Mouse (Mus musculus) forebrain, embryonic 10.5 days (tissue): ENCODE results near the gene Gins1. TPM values are rescaled to one million over a fixed set of nuclear protein-coding genes. Genes with fewer than 3 reads are reported as not detected.
"Not testable (repeated sequence)": the region's sequence is repeated elsewhere in the genome, so short reads cannot be mapped to it uniquely, and the experiment has no call there.

ENCODE experiments used
- DNase-seq: peaks from one replicate; pipeline ENCODE4 v3.0.0-alpha.2; 2017; ENCODE audit warnings: low spot score; ENCODE audit errors: extremely low spot score
- H3K27ac ChIP-seq: fragments of 300-500 bp; sonication (generic); 2 replicates; pipeline ENCODE4 v1.5.1; 2016; ENCODE audit warnings: mild to moderate bottlenecking
- H3K27me3 ChIP-seq: fragments of 300-500 bp; sonication (generic); 2 replicates; pipeline ENCODE4 v1.6.1; 2016; ENCODE audit warnings: mild to moderate bottlenecking; ENCODE audit not compliant: poor library complexity, severe bottlenecking
- H3K36me3 ChIP-seq: fragments of 300-500 bp; sonication (generic); replicated peaks from 2 replicates; pipeline ENCODE4 v1.6.1; 2016; ENCODE audit warnings: mild to moderate bottlenecking, moderate library complexity
- H3K4me1 ChIP-seq: fragments of 300-500 bp; sonication (generic); 2 replicates; pipeline ENCODE4 v1.6.1; 2016
- H3K4me3 ChIP-seq: fragments of 300-500 bp; sonication (generic); 2 replicates; pipeline ENCODE4 v1.5.1; 2016; ENCODE audit warnings: mild to moderate bottlenecking, moderate library complexity
- H3K9me3 ChIP-seq: fragments of 300-500 bp; sonication (generic); 2 replicates; pipeline ENCODE4 v1.6.1; 2016; ENCODE audit warnings: mild to moderate bottlenecking, moderate library complexity
- WGBS: fragments of 180-500 bp; shearing (Covaris S2); methylation state at CpG from one replicate; pipeline ENCODE4 v1.1.7; 2016; 5-methylcytosine and 5-hydroxymethylcytosine counted together
- polyA plus RNA-seq: library from polyadenylated mRNA; unstranded; fragments of >200 nt; fragmentation: Nextera tagmentation; extraction: Ambion mirVana; gene quantifications from 2 replicates; pipeline ENCODE4 v1.2.1, GENCODE M21; 2016

The Gins1 gene
- polyA plus RNA-seq, 1 experiment from 2014 or later, result 86.6 TPM

DNA sequence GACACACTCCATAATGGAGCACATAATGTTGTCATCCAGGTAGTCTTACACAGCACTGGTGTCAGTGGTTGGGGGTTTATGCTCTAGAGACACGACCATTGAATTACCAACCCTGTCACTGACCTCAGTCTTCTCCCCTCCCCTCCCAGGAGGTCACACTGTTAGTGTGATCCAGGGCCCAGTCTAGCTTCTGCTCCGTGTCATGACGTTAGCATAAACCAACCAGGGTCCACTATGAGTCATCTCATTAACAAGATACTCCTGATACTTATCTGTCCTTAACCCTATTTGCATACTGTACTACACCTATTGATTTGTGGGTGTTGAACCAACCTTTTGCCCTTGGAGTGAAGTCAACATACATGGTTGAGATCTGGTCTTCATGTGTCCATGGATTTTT, 13.5 kb downstream of the Gins1 start:
- Histone ChIP-seq H3K9me3 (no peaks in the 10 kb centered on the region), H3K4me3 (no peak overlapping the region), H3K27me3 (no peaks in the 10 kb centered on the region), H3K4me1 (no peaks in the 10 kb centered on the region), H3K27ac (no peak overlapping the region), H3K36me3 (peaks cover 77% of the 10 kb centered on the region)
- 98% methylated on average over 3 of the region's 3 CpGs for WGBS
- no peak for DNase-seq

DNA sequence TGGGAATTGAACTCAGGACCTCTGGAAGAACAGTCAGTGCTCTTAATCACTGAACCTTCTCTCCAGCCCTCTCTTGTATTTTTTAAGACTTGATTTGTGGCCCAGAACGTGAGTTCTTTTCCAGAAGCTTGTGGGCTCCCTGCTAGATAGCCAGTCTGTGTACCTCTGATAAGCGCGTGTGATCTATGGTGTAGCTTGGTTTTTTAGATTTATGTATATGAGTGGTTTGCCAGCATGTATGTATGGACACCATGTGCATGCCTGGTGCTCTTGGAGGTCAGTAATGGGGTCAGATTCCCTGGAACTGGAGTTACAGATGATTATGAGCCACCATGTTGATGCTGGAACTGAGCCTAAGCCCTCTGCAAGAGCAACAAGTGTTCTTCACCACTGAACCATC, 15.3 kb downstream of the Gins1 start:
- H3K4me3 ChIP-seq, result no peak overlapping the region
- DNase-seq, result no peak
- H3K36me3 ChIP-seq, result peaks cover 79% of the 10 kb centered on the region
- H3K27ac ChIP-seq, result no peak overlapping the region
- 94% methylated on average over 3 of the region's 3 CpGs for WGBS
- no peaks in the 10 kb centered on the region for H3K4me1 ChIP-seq
- no peaks in the 10 kb centered on the region for H3K27me3 ChIP-seq
- H3K9me3 ChIP-seq, result no peaks in the 10 kb centered on the region

GRCm38 (mm10) chr2:150921697-150922096, 16.5 kb downstream of the Gins1 start:
- WGBS, result 93% methylated on average over 6 of the region's 6 CpGs
- H3K4me3 ChIP-seq, result no peak overlapping the region
- H3K9me3 ChIP-seq, result no peaks in the 10 kb centered on the region
- DNase-seq, result no peak
- H3K27ac ChIP-seq, result no peak overlapping the region
- no peaks in the 10 kb centered on the region for H3K27me3 ChIP-seq
- no peaks in the 10 kb centered on the region for H3K4me1 ChIP-seq
- peaks cover 81% of the 10 kb centered on the region for H3K36me3 ChIP-seq

DNA sequence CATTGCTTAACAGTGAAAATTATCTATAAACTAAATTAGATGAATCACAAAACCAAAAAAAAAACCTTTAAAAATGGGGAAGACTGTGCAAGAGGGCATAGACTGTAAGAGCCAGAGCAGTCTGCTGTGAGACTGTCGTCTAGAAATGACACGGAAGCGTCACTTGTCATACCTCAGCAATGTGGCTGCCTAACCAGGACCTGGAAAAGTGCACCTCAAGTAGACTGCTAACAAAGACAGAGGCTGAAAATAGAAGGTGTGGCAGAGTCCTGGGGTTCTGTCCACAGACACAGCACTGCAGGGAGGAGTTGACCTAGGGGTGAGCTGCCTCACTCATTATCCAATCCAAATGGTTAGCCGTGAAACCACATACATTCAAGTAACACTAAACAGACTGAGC, 17.0 kb downstream of the Gins1 start:
- no peak for DNase-seq
- Histone ChIP-seq H3K9me3 (no peaks in the 10 kb centered on the region), H3K36me3 (peaks cover 81% of the 10 kb centered on the region)

DNA sequence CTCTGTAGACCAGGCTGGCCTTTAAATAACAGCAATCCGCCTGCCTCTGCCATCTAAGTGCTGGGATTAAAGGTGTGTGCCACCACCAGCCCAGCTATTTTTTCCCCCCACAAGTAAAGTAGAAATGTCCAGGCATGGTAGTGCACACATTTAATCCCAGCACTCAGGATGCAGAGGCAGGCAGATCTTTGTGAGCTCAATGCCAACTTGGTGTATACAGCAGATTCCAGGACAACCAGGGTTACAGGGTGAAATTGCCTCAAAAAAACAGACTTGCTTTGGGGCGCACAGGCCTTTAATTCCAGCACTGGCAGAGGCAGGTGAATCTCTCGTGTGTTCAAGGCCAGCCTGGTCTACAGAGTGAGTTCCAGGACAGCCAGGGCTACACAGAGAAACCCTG, 17.8 kb downstream of the Gins1 start:
- Histone ChIP-seq H3K4me3 (no peak overlapping the region), H3K4me1 (no peaks in the 10 kb centered on the region), H3K27ac (no peak overlapping the region), H3K36me3 (peaks cover 81% of the 10 kb centered on the region), H3K27me3 (no peaks in the 10 kb centered on the region), H3K9me3 (no peaks in the 10 kb centered on the region)
- no peak for DNase-seq
- WGBS, result 94% methylated on average over 3 of the region's 3 CpGs

More for the DNA sequence above, 17.0 kb downstream of the Gins1 start:
- H3K27me3 ChIP-seq, result no peaks in the 10 kb centered on the region
- no peak overlapping the region for H3K4me3 ChIP-seq
- no peak overlapping the region for H3K27ac ChIP-seq
- WGBS, result 93% methylated on average over 4 of the region's 4 CpGs
- H3K4me1 ChIP-seq, result no peaks in the 10 kb centered on the region

DNA sequence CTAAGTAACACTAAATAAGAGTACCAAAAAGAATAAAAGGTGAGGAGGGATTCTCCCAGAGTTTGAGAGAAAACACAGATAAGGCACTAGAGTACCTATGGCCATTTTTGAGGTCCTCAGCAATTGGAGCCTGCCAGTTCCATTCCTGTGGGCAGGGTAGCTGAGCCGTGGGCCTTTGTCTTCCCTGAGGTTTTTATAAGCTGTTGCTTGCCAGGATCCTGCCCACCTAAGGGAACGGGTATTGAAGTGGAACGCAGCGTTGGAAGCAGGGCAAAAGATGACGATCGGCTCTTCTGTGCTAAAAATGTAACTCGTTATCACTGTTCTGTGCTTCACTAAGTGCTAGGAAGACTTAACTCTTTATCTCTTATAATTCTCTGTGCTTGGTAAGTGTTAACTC, 18.3 kb downstream of the Gins1 start:
- no peaks in the 10 kb centered on the region for H3K27me3 ChIP-seq
- H3K4me1 ChIP-seq, result no peaks in the 10 kb centered on the region
- no peaks in the 10 kb centered on the region for H3K9me3 ChIP-seq
- 92% methylated on average over 7 of the region's 7 CpGs for WGBS
- no peak overlapping the region for H3K4me3 ChIP-seq
- no peak overlapping the region for H3K27ac ChIP-seq
- no peak for DNase-seq
- peaks cover 81% of the 10 kb centered on the region for H3K36me3 ChIP-seq

DNA sequence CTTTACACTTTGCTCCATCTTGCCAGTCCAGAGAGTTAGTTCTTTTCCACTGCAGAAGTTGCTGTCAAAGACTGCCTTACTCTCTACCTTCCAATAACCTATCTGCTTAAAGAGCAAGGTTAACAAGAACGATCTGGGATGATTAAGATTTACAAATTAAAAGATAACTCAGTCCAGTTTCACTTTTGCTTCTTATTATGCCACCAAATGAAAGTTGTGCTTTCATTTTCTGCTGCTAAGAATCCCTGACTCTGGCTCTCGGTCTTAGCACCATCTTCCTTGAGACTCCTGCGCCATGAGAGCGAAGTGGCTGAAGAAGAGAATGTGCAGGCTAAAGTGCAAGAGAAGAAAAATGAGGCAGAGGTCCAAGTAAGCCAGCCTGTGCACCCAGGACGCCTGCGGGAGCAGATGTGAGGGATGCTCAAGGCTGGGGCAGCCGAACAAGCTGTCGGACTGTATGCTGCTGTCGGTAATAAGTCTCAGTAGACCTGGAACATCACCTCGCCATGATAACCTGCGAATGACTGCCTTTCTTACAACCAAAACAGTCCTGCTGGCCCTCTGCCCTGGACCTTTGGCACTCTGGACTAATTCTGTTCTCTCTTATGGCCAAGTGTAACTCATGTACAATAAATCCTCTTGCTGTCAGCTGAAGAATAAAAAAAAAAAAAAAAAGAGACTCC, 22.0 kb downstream of the Gins1 start:
- 94% methylated on average over 11 of the region's 11 CpGs for WGBS
- DNase-seq, result no peak
- H3K4me1 ChIP-seq, result no peaks in the 10 kb centered on the region
- H3K27me3 ChIP-seq, result no peaks in the 10 kb centered on the region
- no peak overlapping the region for H3K27ac ChIP-seq
- no peaks in the 10 kb centered on the region for H3K9me3 ChIP-seq
- no peak overlapping the region for H3K4me3 ChIP-seq
- peaks cover 94% of the 10 kb centered on the region for H3K36me3 ChIP-seq

DNA sequence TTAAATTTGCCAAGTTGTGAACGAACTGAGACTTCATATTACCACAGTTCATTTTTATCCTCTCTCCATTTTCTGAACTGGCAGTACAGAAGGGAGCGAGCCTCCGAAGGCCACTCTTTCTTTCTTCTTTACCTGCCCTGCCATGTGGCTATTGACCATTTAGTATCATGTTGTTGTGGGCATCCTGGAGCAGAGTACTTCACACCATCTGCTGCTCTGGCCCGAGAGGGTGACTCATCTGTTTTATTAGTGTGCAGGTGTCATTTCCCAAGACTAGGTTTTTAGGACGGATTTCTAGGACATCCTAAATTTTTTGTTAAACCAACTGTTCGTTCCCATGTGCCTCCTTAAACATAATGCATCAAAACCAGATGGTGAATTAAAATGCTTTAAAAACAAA, 24.0 kb downstream of the Gins1 start:
- H3K4me3 ChIP-seq, result no peak overlapping the region
- H3K9me3 ChIP-seq, result no peaks in the 10 kb centered on the region
- no peaks in the 10 kb centered on the region for H3K4me1 ChIP-seq
- H3K27ac ChIP-seq, result no peak overlapping the region
- WGBS, result 87% methylated on average over 6 of the region's 6 CpGs
- no peak for DNase-seq
- peaks cover 96% of the 10 kb centered on the region for H3K36me3 ChIP-seq
- no peaks in the 10 kb centered on the region for H3K27me3 ChIP-seq

DNA sequence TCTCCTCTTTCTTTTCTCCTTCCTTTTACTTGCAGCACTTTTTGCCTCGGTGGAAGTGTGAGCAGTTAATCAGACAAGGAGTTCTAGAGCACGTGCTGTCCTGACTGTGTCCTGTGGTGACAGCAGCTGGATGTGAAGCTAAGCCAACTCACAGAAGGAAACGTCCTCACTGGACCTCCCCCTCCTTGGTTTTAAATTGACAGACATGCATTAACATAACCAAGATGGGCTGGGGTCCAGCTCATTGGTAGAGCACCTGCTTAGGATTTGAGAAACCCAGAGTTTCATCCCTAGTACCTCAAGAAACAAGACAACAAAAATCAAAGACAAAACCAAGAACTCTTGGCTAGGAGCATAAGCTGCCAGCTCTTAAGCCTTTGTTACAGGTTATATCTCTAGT, 25.6 kb downstream of the Gins1 start:
- H3K27me3 ChIP-seq, result no peaks in the 10 kb centered on the region
- no peaks in the 10 kb centered on the region for H3K4me1 ChIP-seq
- WGBS, result 86% methylated on average over 3 of the region's 3 CpGs
- H3K36me3 ChIP-seq, result peaks cover 98% of the 10 kb centered on the region
- H3K9me3 ChIP-seq, result no peaks in the 10 kb centered on the region
- H3K27ac ChIP-seq, result no peak overlapping the region
- H3K4me3 ChIP-seq, result no peak overlapping the region
- no peak for DNase-seq

DNA sequence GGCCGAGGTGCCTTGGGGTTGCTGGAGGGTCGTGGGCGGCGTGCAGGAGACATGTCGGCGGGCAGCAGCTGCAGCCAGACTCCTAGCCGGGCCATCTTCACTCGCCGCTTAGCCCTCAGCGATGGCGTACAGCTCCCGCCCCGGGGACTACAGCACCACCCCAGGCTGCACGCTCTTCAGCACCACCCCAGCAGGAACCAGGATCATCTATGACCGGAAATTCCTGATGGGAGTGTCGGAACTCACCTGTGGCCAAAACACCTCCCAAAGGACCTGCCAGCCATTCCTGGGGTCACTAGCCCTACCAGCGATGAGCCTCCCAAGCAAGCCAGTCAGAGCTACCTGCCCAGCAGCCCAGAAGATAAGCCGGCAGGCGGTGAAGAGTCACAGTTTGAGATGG, 28.3 kb downstream of the Gins1 start:
- 86% methylated on average over 19 of the region's 19 CpGs for WGBS
- Histone ChIP-seq H3K4me1 (no peaks in the 10 kb centered on the region), H3K4me3 (no peak overlapping the region), H3K27me3 (no peaks in the 10 kb centered on the region), H3K9me3 (no peaks in the 10 kb centered on the region), H3K36me3 (peaks cover 96% of the 10 kb centered on the region), H3K27ac (no peak overlapping the region)
- DNase-seq, result no peak

- no peaks in the 10 kb centered on the region for H3K4me1 ChIP-seq
- DNase-seq, result no peak
- H3K27ac ChIP-seq, result no peak overlapping the region
- H3K9me3 ChIP-seq, result no peaks in the 10 kb centered on the region
- no peaks in the 10 kb centered on the region for H3K27me3 ChIP-seq
- H3K4me3 ChIP-seq, result no peak overlapping the region
- peaks cover 88% of the 10 kb centered on the region for H3K36me3 ChIP-seq
- WGBS, result 98% methylated on average over 4 of the region's 4 CpGs
Measured at GRCm38 (mm10) chr2:150934659-150935058, 29.5 kb downstream of the Gins1 start.

- no peaks in the 10 kb centered on the region for H3K9me3 ChIP-seq
- WGBS, result 92% methylated on average over 5 of the region's 5 CpGs
- no peak overlapping the region for H3K4me3 ChIP-seq
- no peaks in the 10 kb centered on the region for H3K27me3 ChIP-seq
- peaks cover 87% of the 10 kb centered on the region for H3K36me3 ChIP-seq
- DNase-seq, result no peak
- no peaks in the 10 kb centered on the region for H3K4me1 ChIP-seq
- H3K27ac ChIP-seq, result no peak overlapping the region
Measured at GRCm38 (mm10) chr2:150944017-150944416, 38.8 kb downstream of the Gins1 start.

- not testable (repeated sequence) for H3K4me1 ChIP-seq, H3K4me3 ChIP-seq, H3K9me3 ChIP-seq, DNase-seq, H3K27me3 ChIP-seq, H3K27ac ChIP-seq
- WGBS, result 96% methylated on average over 5 of the region's 5 CpGs
- peaks cover 93% of the 10 kb centered on the region for H3K36me3 ChIP-seq
Measured at GRCm38 (mm10) chr2:150947341-150947740, 42.1 kb downstream of the Gins1 start.
